Mouse (Mus musculus) G1E-ER4 (cell line): ENCODE measurements around the gene Ywhah. TPM values are rescaled to one million over a fixed set of nuclear protein-coding genes. Genes with fewer than 3 reads are reported as not detected.

Source experiments
- GATA1 ChIP-seq: IDR thresholded peaks from one replicate; pipeline ENCODE4 v1.8.0; 2012; ENCODE audit warnings: low read length, inconsistent platforms
- polyA plus RNA-seq: library from polyadenylated mRNA; stranded (reverse); fragments of >175 nt; gene quantifications from 2 replicates; pipeline ENCODE4 v1.2.3, GENCODE M21; 2012

Gene Ywhah
- 72.0 and 109 TPM in 2 replicates for polyA plus RNA-seq

DNA sequence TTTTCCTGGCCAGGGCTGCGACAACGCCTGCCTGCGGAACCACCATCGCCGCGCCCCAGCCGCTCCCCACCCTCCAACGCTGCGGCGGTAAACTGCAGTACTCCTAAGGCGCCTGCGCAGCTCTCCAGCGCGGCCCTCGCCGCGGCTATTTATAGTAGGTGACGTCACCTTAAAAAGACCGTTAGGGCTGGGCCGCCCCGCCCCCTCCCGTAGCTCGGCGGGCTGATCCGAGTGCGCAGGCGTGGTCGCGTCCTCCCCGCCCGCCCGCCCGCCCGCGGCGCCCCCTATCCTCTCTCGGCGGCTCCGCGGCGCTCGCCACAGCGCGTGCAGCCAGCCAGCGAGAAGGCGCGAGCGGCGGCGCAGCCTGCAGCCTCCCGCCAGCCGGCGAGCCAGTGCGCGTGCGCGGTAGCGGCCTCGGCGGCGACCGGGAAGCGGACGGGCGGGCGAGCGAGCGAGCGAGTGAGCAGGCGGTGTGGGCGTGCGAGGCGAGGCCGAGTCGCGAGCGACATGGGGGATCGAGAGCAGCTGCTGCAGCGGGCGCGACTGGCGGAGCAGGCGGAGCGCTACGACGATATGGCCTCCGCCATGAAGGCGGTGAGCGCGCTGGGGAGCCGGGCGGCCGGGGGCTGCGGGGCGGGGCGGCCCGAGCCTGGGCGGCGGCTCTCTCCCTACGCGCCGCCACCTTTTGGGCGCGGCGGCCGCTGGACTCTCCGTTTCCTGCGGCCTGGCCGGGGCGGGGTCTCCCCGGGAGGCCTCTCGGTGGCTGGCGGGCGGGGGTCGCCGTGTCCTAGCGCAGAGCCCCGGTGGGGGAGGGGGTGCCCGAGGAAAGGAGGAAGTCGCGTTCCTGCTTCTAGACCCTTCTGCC lies at the start of gene Ywhah:
Ywhah (plus strand) TSS at position 256 of the 865 bp plus-strand sequence.
- TF ChIP-seq GATA1 = no peak

DNA sequence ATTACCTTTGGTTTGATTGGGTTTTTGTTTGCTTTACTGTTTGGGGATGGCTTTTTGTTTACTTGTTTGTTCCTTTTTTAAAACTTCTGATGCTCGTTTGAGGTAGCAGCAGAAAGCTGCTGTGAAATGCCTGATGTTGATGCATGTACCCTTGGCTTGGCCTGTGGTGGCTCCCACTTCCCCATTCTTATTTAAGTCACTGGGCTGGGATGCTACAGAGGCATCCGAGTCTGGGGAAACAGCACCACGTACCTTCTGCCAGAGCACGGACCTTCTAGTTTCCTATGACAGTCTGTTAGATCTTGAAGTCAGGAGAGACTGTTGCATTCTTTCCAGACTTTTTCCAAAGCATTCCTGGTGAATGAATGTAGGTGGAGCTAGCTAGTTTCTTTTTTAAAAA lies 42.1 kb upstream of the Ywhah start:
- no peak for TF ChIP-seq GATA1

DNA sequence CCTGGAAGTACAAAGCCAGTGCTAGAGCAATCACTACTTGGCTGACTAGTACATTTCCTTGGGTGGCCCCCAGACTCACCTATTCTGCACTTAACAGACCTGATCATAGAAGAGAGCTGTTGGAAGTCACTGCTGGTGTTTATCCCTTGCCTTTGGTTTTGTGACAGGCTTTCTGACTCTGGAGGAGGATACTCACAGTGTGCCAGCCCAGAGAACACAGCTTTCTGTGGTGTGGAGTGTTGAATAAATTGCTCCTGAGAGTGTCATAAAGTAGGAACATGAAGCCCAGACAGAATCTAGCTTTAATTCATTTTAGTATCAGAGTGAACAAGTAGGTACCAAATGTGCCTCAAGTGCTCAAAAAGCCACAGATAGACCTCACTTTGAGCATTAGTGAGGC lies 41.4 kb upstream of the Ywhah start:
- TF ChIP-seq GATA1 = no peak

DNA sequence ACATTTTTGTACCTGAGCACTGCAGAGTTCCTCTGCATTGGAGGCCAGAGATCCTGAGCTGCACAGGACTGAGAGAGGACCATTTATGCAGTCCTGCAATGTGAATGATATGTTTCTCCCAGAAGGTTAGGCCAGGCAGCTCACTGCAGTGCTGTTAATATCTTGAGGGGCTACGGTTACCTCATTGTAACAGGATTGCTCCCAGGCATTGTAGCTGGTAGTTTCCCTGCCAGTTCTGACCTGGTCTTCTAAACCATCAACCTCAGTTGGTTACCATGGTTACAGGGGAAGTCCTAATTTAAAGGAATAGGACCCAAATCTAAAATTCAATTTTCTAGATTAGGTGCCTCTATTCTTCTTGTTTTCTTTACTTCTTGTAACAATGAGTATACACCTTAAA lies 33.2 kb upstream of the Ywhah start:
- TF ChIP-seq GATA1 = no peak

DNA sequence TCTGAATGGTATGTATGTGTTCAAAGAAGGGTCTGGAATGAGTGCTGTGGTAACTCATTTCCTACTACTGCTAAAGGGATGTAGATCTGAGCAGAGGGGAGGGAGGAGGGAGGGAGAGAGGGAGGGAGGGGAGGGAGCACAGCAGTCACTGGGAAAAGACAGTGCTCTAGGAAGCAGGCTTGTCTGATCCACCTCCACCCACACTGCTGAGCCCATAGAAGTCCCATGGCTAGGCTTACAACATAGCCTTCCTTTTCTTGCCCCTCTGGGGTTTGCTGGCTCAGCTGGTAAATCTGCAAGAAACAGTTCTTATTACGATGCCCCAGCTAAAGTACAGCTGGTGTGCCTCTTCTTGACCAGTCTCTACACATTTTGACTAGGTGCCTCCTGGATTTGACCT lies 30.7 kb upstream of the Ywhah start:
- TF ChIP-seq GATA1 = no peak

DNA sequence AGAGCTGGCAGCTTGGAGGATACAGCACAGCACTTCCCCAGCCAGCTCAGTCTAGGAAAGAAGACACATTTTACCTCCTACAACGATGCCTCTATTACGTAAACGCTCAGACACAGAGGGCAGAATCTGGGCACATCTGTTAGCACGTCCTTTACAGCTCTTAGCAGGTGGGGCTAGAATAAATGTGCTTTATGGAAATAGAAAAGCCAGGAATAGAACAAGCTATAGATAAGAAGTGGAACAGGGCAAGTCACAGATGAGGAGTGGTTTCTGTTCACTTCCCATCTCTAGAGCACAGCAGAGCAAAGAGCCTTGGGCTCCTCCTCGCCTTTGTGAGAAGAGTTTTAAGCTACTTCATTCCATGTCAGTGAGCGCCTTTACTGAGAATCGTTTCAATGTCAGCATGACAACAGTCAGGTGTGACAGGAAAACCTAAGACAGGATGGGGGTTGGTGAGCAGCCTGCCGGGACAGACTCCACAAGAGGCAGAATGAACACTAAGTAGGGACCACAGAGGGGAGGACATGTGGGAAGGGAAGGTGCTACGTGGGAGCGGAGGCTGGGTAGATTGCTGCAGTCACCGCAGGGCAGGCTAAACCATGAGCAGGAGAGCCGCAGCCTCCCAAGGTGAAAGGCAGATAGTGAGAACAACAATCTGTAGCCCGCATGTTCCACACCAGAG lies 28.5 kb upstream of the Ywhah start:
- TF ChIP-seq GATA1 = no peak

DNA sequence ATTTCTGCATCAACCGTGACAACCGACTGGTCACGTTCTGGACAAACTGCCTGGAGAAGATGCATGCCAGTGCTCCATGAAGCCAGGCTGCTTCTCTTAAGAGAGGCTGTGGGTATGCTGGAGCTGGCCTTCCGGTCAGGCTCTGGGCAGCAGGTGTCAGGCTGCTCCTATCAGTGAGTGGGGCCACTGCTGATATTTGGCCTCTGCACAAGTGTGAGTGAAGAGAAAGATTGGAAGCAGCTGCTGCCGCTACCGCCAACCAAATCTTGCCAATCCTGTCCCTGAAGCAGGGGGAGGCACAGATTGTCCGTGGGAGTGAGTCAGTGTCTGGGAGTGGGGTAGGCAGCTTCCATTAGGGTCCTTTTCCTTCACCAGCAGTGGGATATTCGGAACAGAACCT lies 27.5 kb upstream of the Ywhah start:
- TF ChIP-seq GATA1 = no peak

DNA sequence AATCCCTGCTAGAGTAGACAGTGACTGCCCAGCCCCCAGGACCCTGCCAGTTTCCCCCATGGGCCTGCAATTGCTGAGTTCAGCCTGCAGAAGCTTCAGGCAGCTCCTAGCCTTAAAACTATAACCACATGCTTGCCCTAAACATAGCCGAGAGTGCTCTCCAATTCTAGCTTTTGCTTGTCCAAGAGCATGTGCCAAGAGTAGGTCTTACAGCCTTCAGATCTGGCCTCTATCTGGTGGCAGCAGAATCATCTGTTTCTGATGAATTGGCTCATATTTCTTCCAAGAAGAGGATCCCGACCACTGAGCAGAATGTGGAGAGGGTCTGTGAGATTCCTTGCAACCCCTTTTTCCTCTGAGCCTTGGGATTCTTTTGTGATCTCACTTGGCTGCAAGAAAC lies 24.1 kb upstream of the Ywhah start:
- TF ChIP-seq GATA1 = no peak

DNA sequence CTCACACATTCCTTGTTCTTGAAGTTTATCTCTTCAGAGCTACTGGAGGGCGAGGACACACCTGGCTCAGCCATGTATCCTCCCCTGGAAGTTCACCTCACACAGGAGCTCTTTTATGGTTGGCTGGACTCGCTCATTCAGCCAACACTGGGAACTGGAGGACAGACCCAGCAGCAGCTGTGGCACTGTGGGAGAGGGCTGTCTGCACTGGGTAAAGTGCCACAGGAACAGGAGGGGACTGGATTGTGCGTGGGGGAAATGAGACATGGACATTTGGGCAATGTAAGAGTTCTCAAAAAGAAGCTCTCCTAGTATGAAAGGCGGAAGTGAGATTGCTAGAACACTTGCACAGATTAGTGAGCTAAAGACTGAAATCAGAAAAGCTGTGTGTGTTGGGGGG lies 22.9 kb upstream of the Ywhah start:
- no peak for TF ChIP-seq GATA1

DNA sequence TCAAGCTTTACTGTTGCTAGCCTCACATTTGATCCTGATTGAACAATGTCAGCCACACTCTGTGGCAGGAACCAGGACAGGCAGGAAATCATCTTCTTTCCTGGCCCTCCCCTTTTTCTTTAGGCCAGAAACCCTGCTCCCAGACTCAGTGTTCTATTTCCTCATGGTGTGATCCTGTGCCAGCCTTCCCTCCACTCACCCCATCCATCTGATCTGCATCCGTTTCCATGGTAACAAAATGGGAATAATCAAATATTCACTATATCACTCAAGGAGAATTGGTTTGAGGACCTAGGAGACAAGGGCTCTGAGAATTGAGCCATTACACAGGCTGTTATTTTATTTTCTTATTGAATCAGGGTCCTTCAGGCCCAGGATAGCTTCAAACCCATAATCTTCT lies 22.1 kb upstream of the Ywhah start:
- no peak for TF ChIP-seq GATA1

DNA sequence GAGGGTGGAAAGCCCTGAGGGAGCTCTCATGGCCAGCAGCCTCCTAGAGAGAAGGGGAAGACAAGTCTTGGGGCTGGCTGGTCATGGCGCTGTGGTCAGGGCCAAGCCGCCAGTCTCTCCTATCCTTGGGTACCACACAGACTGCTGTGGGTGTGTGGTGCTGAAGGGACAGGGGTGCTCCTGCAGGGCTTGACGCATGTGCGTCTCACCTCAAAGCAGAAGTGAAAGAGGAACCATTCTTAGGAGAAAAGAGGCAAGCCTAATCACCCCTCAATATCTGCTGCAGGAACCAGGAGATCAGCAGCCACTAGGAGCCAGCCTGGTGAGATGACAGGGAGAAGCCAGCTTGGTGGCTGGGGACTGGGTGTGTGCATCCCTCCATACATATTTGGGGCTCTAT lies 20.9 kb upstream of the Ywhah start:
- no peak for TF ChIP-seq GATA1

DNA sequence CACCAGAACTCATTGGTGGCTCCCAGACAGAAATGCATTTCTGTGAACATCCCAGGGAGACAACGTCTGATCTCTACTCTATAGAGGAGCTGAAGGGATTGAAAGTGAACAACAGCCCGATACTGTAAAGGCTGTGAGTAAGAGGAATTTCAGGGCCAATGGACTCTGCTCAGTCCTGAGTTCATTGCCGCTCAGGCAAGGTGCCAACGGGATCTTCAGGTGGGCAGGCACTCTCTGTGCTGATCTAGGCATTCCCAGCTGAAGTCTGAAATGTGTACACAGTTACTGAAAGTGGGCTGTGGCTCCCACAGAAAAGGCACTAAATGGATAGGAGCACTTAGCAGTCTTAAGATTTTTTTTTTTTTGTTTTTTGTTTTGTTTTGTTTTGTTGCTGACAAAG lies 19.8 kb upstream of the Ywhah start:
- TF ChIP-seq GATA1 = no peak

DNA sequence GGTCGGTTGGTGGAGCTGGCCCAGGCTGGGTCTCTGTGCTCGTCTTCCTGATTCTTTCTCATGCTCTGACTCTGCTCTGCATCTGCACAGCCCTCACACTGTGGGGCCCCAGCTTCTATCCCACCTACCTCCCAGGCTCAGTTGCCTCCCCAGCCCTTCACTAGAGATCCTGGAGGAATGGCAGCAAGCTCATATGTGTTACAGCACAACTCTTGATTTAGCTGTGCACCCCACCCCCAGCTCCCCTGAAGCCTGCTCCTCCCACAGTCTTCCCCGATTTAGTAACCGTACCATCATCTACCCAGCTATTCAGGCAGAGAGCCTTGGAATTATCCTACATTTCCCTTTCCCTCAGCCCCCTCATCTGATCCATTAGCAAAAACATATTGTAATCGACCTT lies 17.5 kb upstream of the Ywhah start:
- TF ChIP-seq GATA1 = no peak

DNA sequence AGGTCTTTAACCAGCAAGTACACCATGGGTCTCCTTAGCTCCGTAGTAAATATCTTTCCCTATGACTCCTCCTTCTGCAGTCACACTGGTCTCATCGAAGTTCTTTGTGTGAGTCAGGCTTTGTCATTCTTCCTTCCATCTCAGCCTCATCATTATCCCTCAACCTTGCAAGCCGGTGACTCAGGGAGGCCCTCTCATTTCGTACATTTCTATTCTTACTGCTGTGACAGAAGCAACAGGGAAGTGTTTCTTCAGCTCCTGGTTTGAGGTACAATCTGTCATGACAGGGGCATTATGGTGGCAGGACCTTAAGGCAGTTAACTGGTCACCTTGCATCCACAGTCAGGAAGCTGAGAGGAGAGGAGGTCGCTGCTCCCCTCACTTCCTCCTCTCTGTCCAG lies 15.8 kb upstream of the Ywhah start:
- TF ChIP-seq GATA1 = no peak

DNA sequence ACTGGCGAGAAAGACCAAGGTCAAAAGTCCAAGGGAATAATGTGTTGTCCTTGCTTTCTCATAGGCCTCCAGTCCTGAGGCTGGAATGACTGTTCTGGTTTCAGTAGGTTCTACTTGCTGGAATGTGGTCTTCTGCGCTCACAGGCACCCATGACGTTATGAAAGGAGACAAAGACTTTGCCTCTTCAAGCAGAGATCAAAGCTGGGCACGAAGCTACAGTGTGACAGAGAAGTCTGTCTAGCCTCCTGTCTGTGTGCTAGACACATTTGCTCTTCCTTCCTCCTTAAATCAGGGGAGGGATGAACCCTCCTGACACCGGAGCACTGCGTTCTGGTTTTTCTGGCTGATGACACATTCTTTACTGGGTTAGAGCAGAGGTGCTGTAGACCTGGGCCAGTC lies 15.1 kb upstream of the Ywhah start:
- TF ChIP-seq GATA1 = no peak

DNA sequence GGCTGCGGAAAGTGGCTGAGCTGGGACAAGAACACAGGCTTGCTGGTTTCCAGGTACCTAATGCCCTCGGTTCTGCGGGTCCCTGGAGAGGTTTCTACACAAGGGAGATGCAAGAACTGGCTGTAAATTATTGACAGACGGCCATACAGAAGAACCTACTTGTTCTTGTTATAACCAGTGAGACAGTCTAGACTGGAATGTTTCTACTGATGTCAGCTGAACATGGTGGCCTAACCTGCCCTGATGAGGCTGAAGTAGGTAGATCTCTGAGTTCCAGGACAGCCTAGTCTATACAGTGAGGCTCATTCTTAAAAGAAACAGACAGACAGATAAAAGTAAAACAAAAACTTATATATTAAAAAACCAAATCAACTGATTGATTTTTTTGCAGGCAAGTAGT lies 14.5 kb upstream of the Ywhah start:
- TF ChIP-seq GATA1 = no peak
